Mouse (Mus musculus) macrophage (primary cell): ENCODE measurements around the gene Bahd1. TPM values are rescaled to one million over a fixed set of nuclear protein-coding genes. Genes with fewer than 3 reads are reported as not detected.
A peak's percentile ranks its signal among the peaks of the same experiment; 100 is the strongest.

Experiments
- H3K27ac ChIP-seq: fragments of 350-480 bp; formaldehyde crosslinking; 2 replicates; pipeline ENCODE4 v1.9.0; 2021
- H3K36me3 ChIP-seq: fragments of 350-480 bp; formaldehyde crosslinking; 2 replicates; pipeline ENCODE4 v1.9.0; 2021; ENCODE audit errors: inconsistent target
- H3K4me3 ChIP-seq: fragments of 350-480 bp; formaldehyde crosslinking; 2 replicates; pipeline ENCODE4 v1.9.0; 2021; ENCODE audit errors: inconsistent target
- H3K79me2 ChIP-seq: fragments of 350-480 bp; formaldehyde crosslinking; 2 replicates; pipeline ENCODE4 v1.9.0; 2021; ENCODE audit errors: inconsistent target
- WGBS: methylation state at CpG from one replicate; pipeline ENCODE4 v1.1.7; 2026; ENCODE audit warnings: inconsistent platforms; ENCODE audit not compliant: missing documents; 5-methylcytosine and 5-hydroxymethylcytosine counted together
- polyA plus RNA-seq: library from polyadenylated mRNA; stranded (reverse); fragments of 250-400 nt; gene quantifications from 3 replicates; pipeline ENCODE4 v1.2.4, GENCODE M21; 2018; ENCODE audit warnings: inconsistent platforms

Bahd1 gene
- polyA plus RNA-seq, 1 experiment from 2014 or later: 20.7 TPM

DNA sequence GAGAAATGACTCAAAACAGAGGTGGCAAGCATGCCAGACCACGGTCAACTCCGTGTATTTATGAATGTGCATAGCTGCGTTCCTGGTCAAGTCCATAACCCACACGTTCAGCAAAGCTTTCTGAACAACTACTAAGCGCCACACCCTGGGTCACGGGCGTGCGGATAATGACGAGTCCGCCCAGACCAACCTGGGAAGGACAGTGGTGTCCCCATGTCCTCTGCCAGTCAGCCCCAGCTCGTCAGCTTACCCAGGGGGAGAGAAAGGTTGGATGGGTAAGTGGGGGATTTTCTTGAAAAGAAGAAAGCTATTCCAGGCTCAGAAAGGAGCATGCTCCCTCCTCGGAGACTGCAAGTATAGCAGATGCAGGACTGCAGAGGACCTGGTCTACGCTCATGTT is 12.7 kb upstream of the Bahd1 start:
- H3K27ac ChIP-seq: no peak overlapping the region
- no peaks in the 10 kb centered on the region for H3K79me2 ChIP-seq
- H3K4me3 ChIP-seq: no peak overlapping the region
- WGBS: 72% methylated on average over 13 of the region's 13 CpGs
- no peaks in the 10 kb centered on the region for H3K36me3 ChIP-seq

DNA sequence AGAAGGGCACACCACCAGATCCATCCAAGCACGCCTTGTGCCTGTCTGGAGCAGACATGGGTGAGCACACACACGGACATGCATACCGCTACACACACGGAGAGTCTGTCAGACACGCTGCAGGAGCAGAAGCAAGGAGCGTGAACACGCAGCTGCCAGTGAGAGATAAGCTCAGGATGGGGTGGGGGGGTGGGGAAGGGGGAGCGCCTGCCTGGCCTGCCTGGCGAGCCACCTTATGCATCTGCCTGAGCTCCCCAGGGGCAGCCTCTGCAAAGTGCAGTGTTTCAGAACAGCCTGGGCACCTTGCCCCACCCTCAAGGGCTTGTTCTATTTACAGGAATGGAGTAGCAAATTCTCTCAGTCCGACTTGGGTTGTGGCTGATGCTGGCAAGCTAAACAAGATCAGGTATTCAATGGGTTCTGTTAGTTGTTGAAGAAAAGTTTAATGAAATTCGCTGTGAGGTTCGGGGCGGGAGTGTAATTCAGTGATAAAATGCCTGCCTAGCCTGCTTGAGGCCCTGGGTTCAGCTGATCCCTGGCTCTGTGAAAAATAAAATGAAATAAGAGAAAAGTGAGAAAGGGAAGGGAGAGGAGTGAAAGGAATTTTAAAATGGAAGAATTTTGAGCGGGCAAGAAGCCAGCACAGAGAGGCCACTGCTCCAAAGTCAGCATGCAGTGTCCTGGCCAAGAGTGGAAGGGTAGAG is 12.2 kb upstream of the Bahd1 start:
- Histone ChIP-seq H3K36me3 (no peaks in the 10 kb centered on the region), H3K4me3 (no peak overlapping the region), H3K27ac (no peak overlapping the region), H3K79me2 (no peaks in the 10 kb centered on the region)
- 42% methylated on average over 14 of the region's 14 CpGs for WGBS

DNA sequence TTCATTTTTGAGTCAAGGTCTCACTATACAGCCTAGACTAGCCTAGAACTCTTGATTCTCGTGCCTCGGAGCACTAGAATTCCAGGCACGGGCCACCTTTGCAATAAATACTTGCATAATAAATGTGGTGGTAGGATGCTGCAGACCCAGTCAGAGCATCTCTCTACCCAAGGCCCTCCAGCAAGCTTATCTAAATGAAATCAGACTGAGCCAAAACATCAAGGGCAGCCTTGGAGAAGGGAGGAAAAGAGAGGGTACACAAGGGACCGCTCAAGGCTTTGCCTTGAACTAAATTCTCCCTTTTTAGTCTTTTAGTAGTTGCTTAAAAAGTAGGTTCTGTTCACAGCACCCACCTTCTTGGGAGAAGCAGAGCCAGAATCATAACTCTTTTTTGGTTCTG is 9.0 kb upstream of the Bahd1 start:
- no peak overlapping the region for H3K4me3 ChIP-seq
- H3K27ac ChIP-seq: no peak overlapping the region
- H3K79me2 ChIP-seq: no peaks in the 10 kb centered on the region
- no peaks in the 10 kb centered on the region for H3K36me3 ChIP-seq
- 89% methylated on average over 4 of the region's 4 CpGs for WGBS

DNA sequence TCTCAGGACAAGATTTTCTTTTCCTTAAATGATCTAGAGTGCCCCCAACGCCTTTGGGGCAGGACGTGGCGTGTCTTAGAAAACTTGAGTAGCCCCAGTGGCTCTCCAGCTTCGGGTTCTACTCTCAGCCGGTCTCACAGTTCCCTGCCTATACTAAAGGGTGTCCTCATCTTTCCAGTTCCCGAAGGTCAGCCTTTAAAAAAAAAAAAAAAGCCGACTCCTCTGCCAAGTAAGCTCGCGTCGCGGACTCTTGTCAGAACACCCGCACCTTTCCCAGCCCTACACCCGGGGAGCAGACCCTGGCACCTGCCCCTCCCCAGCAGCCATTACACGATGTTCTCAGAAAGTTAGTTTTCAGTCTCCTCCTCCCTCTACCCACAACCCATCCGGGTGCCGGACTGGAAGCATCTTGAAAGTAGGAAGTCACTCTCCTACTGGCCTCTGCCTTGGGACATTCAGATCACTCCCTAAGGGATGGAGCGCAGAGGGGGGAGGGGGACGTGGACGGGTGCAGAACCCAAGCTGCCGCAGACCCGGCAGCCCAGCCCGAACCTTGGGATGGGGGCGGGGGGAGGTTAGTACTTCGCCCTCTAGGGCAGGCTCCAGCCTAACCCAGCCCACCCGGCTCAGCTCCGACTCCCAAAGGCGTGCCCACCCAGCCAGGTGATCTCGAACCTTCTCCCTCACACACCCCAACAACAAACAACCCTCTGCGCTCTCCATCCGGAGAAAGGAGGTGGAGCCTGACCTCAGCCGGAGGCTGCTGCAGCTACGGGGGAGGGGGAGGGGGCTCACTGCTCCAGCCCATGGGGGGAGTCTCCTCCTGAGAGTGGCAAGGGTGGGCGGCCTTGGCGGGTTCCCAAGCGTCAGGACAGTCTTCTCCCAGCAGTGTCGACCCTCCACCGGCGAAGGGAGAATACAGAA is 3.9 kb upstream of the Bahd1 start:
- H3K79me2 ChIP-seq: no peaks in the 10 kb centered on the region
- no peak overlapping the region for H3K27ac ChIP-seq
- no peaks in the 10 kb centered on the region for H3K36me3 ChIP-seq
- H3K4me3 ChIP-seq: peak overlapping the region; percentile 41
- WGBS: 5% methylated on average over 35 of the region's 38 CpGs

DNA sequence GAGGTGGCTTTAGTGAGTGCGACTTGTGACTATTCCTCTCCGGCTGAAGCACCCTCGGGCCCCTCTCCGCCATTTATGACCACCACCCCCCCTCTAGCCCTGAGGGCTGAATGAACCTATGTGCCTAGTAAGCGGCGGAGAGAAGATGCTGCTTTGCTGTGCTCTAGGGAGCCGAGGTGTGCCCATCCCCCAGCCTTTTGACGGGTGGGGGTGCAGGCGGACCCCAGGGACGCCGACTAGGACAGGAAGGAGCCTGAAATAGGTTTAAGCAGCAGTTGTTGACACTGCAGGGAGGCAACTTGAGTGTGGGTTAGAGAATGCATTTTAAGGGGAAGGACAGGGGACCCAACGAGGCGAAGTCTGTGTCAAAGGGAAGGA is 3.3 kb upstream of the Bahd1 start:
- no peaks in the 10 kb centered on the region for H3K79me2 ChIP-seq
- no peaks in the 10 kb centered on the region for H3K36me3 ChIP-seq
- no peak overlapping the region for H3K27ac ChIP-seq
- H3K4me3 ChIP-seq: peak overlapping the region; percentile 41
- WGBS: 5% methylated on average over 13 of the region's 13 CpGs

DNA sequence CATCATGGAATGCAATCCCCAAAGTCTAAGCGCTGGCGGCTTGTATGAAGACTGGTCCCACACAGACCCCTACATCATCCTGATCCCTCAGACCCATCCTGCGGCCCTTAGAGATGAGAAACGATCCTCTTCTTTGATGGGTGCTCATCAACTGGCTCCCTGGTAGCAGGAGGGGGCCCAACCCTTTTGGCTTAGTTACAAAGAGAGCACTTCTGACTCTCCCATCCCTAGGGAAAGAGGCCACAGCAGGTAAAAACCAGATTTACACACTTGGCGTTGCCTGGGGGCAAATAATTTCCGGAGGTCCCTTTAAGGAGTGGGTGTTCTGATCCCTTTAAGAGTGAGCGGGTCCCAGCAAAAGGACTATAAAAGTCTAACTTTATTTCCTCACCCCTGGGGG is 2.8 kb upstream of the Bahd1 start:
- no peak overlapping the region for H3K27ac ChIP-seq
- peak overlapping the region; percentile 41; the same call in 1 of the 2 replicates for H3K4me3 ChIP-seq
- whole genome bisulfite sequencing: 24% methylated on average over 7 of the region's 7 CpGs
- no peaks in the 10 kb centered on the region for H3K36me3 ChIP-seq
- H3K79me2 ChIP-seq: no peaks in the 10 kb centered on the region

DNA sequence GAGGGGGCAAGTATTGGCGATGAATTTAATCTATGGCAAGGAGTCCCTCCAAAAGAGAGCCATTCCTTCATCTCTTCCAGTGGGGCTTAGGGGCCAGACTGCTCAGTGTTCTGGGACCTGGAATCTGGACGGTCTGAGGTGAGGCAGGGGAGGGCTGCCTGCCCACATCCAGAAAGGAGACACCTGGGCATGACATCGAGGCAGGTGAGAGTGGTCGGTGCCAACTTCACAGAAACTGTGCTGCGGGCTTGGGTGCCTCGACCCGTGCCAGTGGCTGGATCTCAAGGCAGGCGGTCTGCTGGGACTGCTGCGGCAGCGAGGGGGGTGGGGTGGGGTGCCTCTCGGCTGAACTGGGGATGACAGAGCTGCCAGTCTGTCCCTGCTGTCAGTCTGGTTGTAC is 2.4 kb upstream of the Bahd1 start:
- H3K27ac ChIP-seq: no peak overlapping the region
- no peaks in the 10 kb centered on the region for H3K36me3 ChIP-seq
- H3K4me3 ChIP-seq: no peak overlapping the region
- H3K79me2 ChIP-seq: peaks cover 2% of the 10 kb centered on the region
- 14% methylated on average over 11 of the region's 11 CpGs for WGBS

DNA sequence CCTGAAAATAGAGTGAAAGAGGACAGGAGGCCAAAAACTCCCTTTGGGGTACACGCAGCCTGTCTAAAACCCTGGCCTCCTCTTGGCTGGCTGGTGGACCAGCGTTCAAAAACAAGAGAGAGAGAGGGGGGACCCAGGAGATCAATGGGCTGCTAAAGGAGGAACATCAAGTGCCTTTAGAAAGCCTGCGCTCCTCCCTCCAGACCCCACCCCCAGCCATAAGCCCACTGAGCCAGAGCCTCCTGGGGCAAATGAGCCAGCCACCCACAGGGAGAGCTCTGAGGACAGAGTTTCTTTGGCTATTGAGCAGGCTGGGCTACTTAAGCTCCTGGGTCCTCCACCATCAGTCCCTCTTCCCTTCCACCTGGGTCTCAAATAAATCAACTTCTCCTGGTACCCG is 1.4 kb upstream of the Bahd1 start:
- Histone ChIP-seq H3K27ac (no peak overlapping the region), H3K79me2 (peaks cover 12% of the 10 kb centered on the region), H3K36me3 (no peaks in the 10 kb centered on the region), H3K4me3 (no peak overlapping the region)
- whole genome bisulfite sequencing: 61% methylated on average over 4 of the region's 4 CpGs

DNA sequence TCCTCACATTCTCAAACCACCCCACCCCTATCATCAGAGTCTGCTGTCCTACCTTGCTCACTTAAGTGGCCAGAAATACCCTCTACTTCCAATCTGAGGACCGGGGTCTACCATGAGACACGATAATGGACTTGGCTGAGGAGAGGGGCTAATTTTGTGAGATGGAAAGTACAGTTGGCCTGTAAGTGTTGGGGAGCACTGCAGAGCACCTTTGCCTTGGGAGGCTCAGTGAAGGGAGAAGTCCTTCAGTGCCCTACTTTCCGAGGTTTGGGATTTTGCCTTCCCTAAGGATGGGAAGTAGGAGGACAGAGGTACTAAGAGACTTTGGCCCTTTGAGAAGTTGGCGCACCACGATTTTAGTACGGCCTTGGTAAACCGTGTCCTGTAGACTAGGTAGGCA is 871 bp upstream of the Bahd1 start:
- WGBS: 63% methylated on average over 7 of the region's 7 CpGs
- no peak overlapping the region for H3K27ac ChIP-seq
- H3K4me3 ChIP-seq: no peak overlapping the region
- no peaks in the 10 kb centered on the region for H3K36me3 ChIP-seq
- H3K79me2 ChIP-seq: peaks cover 17% of the 10 kb centered on the region

DNA sequence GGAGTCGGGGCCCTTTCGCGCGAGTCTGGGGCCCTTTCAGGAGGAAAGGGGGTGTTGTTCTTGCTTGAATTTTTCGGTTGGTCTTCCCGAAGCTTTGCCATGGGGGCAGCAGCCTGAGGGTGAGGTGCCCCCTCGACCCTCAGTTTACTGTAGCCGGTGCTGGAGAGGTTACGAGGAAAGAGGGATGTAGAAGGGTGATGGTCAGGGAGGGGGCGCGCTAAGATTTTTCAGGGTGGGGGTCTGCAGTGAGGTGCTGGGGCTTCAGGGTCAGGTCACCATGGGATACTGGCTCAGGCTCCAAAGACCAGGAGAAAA is 606 bp downstream of the Bahd1 start:
- peaks cover 29% of the 10 kb centered on the region for H3K79me2 ChIP-seq
- 0% methylated on average over 11 of the region's 11 CpGs for WGBS
- peak overlapping the region; percentile 19; the same call in 1 of the 2 replicates for H3K27ac ChIP-seq
- no peaks in the 10 kb centered on the region for H3K36me3 ChIP-seq
- H3K4me3 ChIP-seq: peak overlapping the region; percentile 37

DNA sequence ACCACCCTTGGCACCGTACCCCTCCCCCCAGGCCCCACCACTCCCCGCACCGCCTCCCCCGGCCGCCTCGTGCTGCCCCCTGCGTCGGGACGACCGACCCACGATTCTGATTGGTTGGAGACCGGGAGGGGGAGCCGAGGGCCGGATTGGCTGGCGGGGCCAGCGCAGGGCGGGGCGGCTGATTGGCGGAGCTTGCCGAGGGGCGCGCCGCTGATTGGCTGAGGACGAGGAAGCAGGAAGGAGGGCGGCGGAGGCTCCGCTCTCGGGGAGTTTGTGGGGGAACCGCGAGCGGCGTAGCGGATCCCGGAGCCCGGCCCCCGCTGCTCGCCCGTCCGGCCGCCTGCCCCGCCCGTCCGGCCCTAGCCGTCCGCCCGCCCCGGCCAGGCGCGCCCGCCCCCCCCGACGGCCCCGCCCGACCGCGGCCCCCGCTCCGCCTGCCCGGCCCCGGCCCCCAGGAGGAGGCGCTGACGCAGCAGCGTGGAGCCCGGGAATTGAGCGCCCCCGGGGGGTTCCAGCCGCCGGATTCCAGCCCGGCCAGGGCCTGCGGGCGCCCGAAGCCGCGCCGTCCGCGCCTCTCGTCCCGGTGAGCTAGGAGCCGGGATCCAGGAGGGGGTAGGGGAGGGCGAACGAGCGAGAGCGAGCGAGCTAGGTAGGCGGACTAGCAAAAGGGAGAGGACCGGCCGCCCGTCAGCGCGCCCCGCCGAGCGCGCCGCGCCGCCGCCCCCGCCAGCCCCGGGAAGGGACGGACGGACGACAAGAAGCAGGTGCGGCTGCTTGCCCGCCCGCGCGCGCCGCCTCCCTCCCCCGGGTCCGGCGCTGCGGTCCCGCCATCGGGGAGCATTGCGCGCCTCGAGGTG is 1.2 kb downstream of the Bahd1 start:
- WGBS: under 1% methylated on average over 69 of the region's 120 CpGs
- no peak overlapping the region for H3K27ac ChIP-seq

DNA sequence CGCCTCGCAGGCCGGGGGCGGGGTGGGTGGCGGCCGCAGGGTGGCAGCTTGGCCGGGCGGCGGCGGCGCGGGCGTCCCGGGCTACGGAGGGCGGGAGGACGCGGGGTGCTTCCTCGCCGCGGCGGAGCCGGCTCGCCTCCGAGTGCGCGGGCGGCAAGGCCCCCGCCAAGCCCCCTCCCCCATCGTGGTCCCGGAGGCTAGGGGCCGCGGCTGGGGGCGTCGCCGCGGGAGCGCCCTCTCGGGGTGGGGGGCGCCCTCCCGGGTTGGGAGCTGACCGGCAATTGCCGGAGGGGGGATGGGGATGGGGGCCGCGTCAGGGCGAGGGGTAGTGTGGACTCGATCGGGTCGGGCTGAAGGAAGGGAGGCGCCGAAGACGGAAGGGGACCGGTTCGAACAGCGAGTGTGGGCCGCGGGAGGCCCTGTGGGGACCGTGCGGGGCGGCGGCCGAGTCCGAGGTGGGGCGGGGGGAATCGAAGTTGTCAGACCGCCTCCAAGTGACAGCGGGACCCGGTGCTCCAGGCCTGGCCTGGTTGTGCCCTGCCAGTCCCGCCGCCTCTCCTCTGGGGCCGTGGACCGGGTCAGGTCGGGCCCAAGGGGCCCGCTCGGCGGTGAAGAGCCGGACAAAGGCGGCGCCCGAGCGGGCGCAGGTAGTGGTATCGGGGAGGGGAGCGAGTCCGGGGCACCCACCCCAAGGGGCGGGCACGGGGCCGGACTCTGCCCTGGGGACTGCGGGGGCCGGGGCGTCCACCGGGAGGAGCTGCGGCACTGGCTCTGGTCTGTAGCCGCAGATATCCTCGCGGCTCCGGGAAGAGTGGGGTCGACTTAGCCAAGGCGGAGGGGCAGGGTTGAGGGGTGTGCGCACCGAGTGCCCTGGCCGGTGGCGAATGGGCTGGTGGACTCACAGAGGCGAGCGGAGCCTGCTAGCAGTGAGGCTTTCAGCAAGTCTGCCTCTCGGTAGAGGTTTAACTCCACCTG is 2.2 kb downstream of the Bahd1 start:
- no peak overlapping the region for H3K27ac ChIP-seq

More for the DNA sequence above, 1.2 kb downstream of the Bahd1 start:
- H3K79me2 ChIP-seq: peaks cover 36% of the 10 kb centered on the region
- no peaks in the 10 kb centered on the region for H3K36me3 ChIP-seq
- H3K4me3 ChIP-seq: peak overlapping the region; percentile 37

DNA sequence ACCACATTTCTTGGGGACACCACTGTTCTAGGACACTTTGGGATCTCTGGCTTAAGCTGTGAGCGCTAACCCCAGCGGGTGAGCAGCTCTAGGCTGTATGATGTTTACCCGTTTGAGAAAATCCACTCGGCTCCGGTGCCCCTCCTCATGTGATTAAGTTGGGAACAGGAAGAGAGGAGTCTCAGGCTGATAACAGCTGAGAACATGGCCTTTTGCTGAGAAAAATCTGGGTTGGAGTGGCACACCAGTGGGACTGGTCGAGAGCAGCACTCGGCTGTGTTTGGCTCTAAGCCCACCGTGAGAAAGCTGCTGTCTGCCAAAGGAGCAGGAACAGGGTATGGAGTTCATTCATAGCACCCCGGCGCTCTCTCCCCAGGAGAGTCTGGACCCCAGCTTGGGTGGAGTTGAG is 3.2 kb downstream of the Bahd1 start:
- WGBS: 67% methylated on average over 10 of the region's 10 CpGs
- Histone ChIP-seq H3K36me3 (no peaks in the 10 kb centered on the region), H3K79me2 (peaks cover 55% of the 10 kb centered on the region), H3K27ac (no peak overlapping the region), H3K4me3 (no peak overlapping the region)

More for the DNA sequence above, 2.2 kb downstream of the Bahd1 start:
- Histone ChIP-seq H3K4me3 (peak overlapping the region; percentile 8; the same call in 1 of the 2 replicates), H3K36me3 (no peaks in the 10 kb centered on the region), H3K79me2 (peaks cover 45% of the 10 kb centered on the region)
- whole genome bisulfite sequencing: 2% methylated on average over 71 of the region's 106 CpGs
